Mouse (Mus musculus): Measurements from ENCODE around the gene Spc24. TPM values are rescaled to one million over a fixed set of nuclear protein-coding genes. Genes with fewer than 3 reads are reported as not detected.

The Spc24 gene
- total RNA-seq, 2 experiments from 2014 or later, result 23.6 to 63.8 TPM

- ATAC-seq (replicated peaks; ENCODE audit: low FRiP score, poor library complexity, severe bottlenecking), result no peak
Measured at GRCm38 (mm10) chr9:21752252-21752792, 7.8 kb downstream of the Spc24 start.

- no peak for ATAC-seq (replicated peaks; ENCODE audit: low FRiP score, poor library complexity, severe bottlenecking)
Measured at GRCm38 (mm10) chr9:21751347-21751746, 8.8 kb downstream of the Spc24 start.

GRCm38 (mm10) chr9:21750370-21750769, 9.7 kb downstream of the Spc24 start:
- ATAC-seq (replicated peaks; ENCODE audit: low FRiP score, poor library complexity, severe bottlenecking), result no peak

GRCm38 (mm10) chr9:21749382-21750118, 10.6 kb downstream of the Spc24 start:
- no peak for ATAC-seq (replicated peaks; ENCODE audit: low FRiP score, poor library complexity, severe bottlenecking)

- ATAC-seq (replicated peaks; ENCODE audit: low FRiP score, poor library complexity, severe bottlenecking), result no peak
Measured at GRCm38 (mm10) chr9:21748491-21748890, 11.6 kb downstream of the Spc24 start.

GRCm38 (mm10) chr9:21748033-21748432, 12.1 kb downstream of the Spc24 start:
- no peak for ATAC-seq (replicated peaks; ENCODE audit: low FRiP score, poor library complexity, severe bottlenecking)

GRCm38 (mm10) chr9:21747238-21747774, 12.8 kb downstream of the Spc24 start:
- no peak for ATAC-seq (replicated peaks; ENCODE audit: low FRiP score, poor library complexity, severe bottlenecking)

GRCm38 (mm10) chr9:21741514-21741913, 18.6 kb downstream of the Spc24 start:
- ATAC-seq (replicated peaks; ENCODE audit: low FRiP score, poor library complexity, severe bottlenecking), result no peak

GRCm38 (mm10) chr9:21740427-21740826, 19.7 kb downstream of the Spc24 start:
- no peak for ATAC-seq (replicated peaks; ENCODE audit: low FRiP score, poor library complexity, severe bottlenecking)

- ATAC-seq (replicated peaks; ENCODE audit: low FRiP score, poor library complexity, severe bottlenecking), result no peak
Measured at GRCm38 (mm10) chr9:21738776-21739175, 21.3 kb downstream of the Spc24 start.

- ATAC-seq (replicated peaks; ENCODE audit: low FRiP score, poor library complexity, severe bottlenecking), result no peak
Measured at GRCm38 (mm10) chr9:21737188-21737587, 22.9 kb downstream of the Spc24 start.

GRCm38 (mm10) chr9:21736580-21736979, 23.5 kb downstream of the Spc24 start:
- no peak for ATAC-seq (replicated peaks; ENCODE audit: low FRiP score, poor library complexity, severe bottlenecking)

- ATAC-seq (replicated peaks; ENCODE audit: low FRiP score, poor library complexity, severe bottlenecking), result no peak
Measured at GRCm38 (mm10) chr9:21735126-21735525, 25.0 kb downstream of the Spc24 start.

- ATAC-seq (replicated peaks; ENCODE audit: low FRiP score, poor library complexity, severe bottlenecking), result no peak
Measured at GRCm38 (mm10) chr9:21733989-21734388, 26.1 kb downstream of the Spc24 start.

- no peak for ATAC-seq (replicated peaks; ENCODE audit: low FRiP score, poor library complexity, severe bottlenecking)
Measured at GRCm38 (mm10) chr9:21733446-21733845, 26.7 kb downstream of the Spc24 start.

GRCm38 (mm10) chr9:21732288-21732687, 27.8 kb downstream of the Spc24 start:
- ATAC-seq (replicated peaks; ENCODE audit: low FRiP score, poor library complexity, severe bottlenecking), result no peak

- no peak for ATAC-seq (replicated peaks; ENCODE audit: low FRiP score, poor library complexity, severe bottlenecking)
Measured at GRCm38 (mm10) chr9:21729264-21729663, 30.8 kb downstream of the Spc24 start.

GRCm38 (mm10) chr9:21728261-21728832, 31.8 kb downstream of the Spc24 start:
- no peak for ATAC-seq (replicated peaks; ENCODE audit: low FRiP score, poor library complexity, severe bottlenecking)

- ATAC-seq (replicated peaks; ENCODE audit: low FRiP score, poor library complexity, severe bottlenecking), result no peak
Measured at GRCm38 (mm10) chr9:21726218-21726975, 33.7 kb downstream of the Spc24 start.
